Mouse (Mus musculus): ENCODE results near the gene Htra1. TPM values are rescaled to one million over a fixed set of nuclear protein-coding genes. Genes with fewer than 3 reads are reported as not detected.

Gene Htra1
- polyA plus RNA-seq, 1 experiment from 2014 or later = 20.4 TPM

- no peaks in the 10 kb centered on the region for H3K36me3 ChIP-seq (ENCODE audit: control insufficient read depth, insufficient read depth)
- no peak overlapping the region for H3K4me2 ChIP-seq (ENCODE audit: low read length)
- no peak overlapping the region for H3K27ac ChIP-seq (ENCODE audit: low read length)
- no peak overlapping the region for H3K4me3 ChIP-seq (replicated peaks; ENCODE audit: low read length)
- H3K9ac ChIP-seq (replicated peaks; ENCODE audit: low read depth, low read length) = no peak overlapping the region
- no peak for ATAC-seq
- H3K27me3 ChIP-seq (replicated peaks; ENCODE audit: control insufficient read depth, insufficient read depth, low read length) = no peaks in the 10 kb centered on the region
- 33% methylated on average over 4 of the region's 4 CpGs for WGBS
- H3K9me3 ChIP-seq (ENCODE audit: control insufficient read depth, low read length) = no peaks in the 10 kb centered on the region
- peaks cover 23% of the 10 kb centered on the region for H3K4me1 ChIP-seq (replicated peaks; ENCODE audit: control insufficient read depth, insufficient read depth, low read length)
Observed at GRCm38 (mm10) chr7:130982371-130982770, 46.5 kb downstream of the Htra1 start.

- Histone ChIP-seq H3K27me3 (replicated peaks; ENCODE audit: control insufficient read depth, insufficient read depth, low read length) (no peaks in the 10 kb centered on the region), H3K4me2 (ENCODE audit: low read length) (no peak overlapping the region), H3K4me3 (replicated peaks; ENCODE audit: low read length) (no peak overlapping the region), H3K4me1 (replicated peaks; ENCODE audit: control insufficient read depth, insufficient read depth, low read length) (peaks cover 18% of the 10 kb centered on the region), H3K9me3 (ENCODE audit: control insufficient read depth, low read length) (no peaks in the 10 kb centered on the region), H3K27ac (ENCODE audit: low read length) (no peak overlapping the region), H3K9ac (replicated peaks; ENCODE audit: low read depth, low read length) (no peak overlapping the region), H3K36me3 (ENCODE audit: control insufficient read depth, insufficient read depth) (no peaks in the 10 kb centered on the region)
- ATAC-seq = no peak; the same call in 1 of the 2 replicates
- WGBS = 66% methylated on average over 3 of the region's 3 CpGs
Observed at GRCm38 (mm10) chr7:130982881-130983280, 47.0 kb downstream of the Htra1 start.

- Histone ChIP-seq H3K27ac (ENCODE audit: low read length) (peak overlapping the region; percentile 42), H3K4me1 (replicated peaks; ENCODE audit: control insufficient read depth, insufficient read depth, low read length) (peaks cover 4% of the 10 kb centered on the region; the same call in 1 of the 2 replicates), H3K9me3 (ENCODE audit: control insufficient read depth, low read length) (no peaks in the 10 kb centered on the region), H3K9ac (replicated peaks; ENCODE audit: low read depth, low read length) (no peak overlapping the region), H3K36me3 (ENCODE audit: control insufficient read depth, insufficient read depth) (no peaks in the 10 kb centered on the region), H3K4me2 (ENCODE audit: low read length) (no peak overlapping the region), H3K27me3 (replicated peaks; ENCODE audit: control insufficient read depth, insufficient read depth, low read length) (no peaks in the 10 kb centered on the region), H3K4me3 (replicated peaks; ENCODE audit: low read length) (no peak overlapping the region)
- WGBS = 85% methylated on average over 7 of the region's 7 CpGs
- ATAC-seq = no peak
Observed at GRCm38 (mm10) chr7:130984294-130984693, 48.4 kb downstream of the Htra1 start.

- Histone ChIP-seq H3K4me1 (replicated peaks; ENCODE audit: control insufficient read depth, insufficient read depth, low read length) (no peaks in the 10 kb centered on the region), H3K27ac (ENCODE audit: low read length) (no peak overlapping the region), H3K36me3 (ENCODE audit: control insufficient read depth, insufficient read depth) (no peaks in the 10 kb centered on the region), H3K4me2 (ENCODE audit: low read length) (no peak overlapping the region), H3K9ac (replicated peaks; ENCODE audit: low read depth, low read length) (no peak overlapping the region), H3K9me3 (ENCODE audit: control insufficient read depth, low read length) (no peaks in the 10 kb centered on the region), H3K27me3 (replicated peaks; ENCODE audit: control insufficient read depth, insufficient read depth, low read length) (no peaks in the 10 kb centered on the region), H3K4me3 (replicated peaks; ENCODE audit: low read length) (no peak overlapping the region)
- no peak for ATAC-seq
- WGBS = 94% methylated on average over 12 of the region's 12 CpGs
Observed at GRCm38 (mm10) chr7:130985193-130985592, 49.3 kb downstream of the Htra1 start.

- 85% methylated on average over 3 of the region's 3 CpGs for WGBS
- Histone ChIP-seq H3K4me1 (replicated peaks; ENCODE audit: control insufficient read depth, insufficient read depth, low read length) (no peaks in the 10 kb centered on the region), H3K9me3 (ENCODE audit: control insufficient read depth, low read length) (no peaks in the 10 kb centered on the region), H3K27me3 (replicated peaks; ENCODE audit: control insufficient read depth, insufficient read depth, low read length) (no peaks in the 10 kb centered on the region), H3K36me3 (ENCODE audit: control insufficient read depth, insufficient read depth) (no peaks in the 10 kb centered on the region), H3K27ac (ENCODE audit: low read length) (no peak overlapping the region), H3K4me3 (replicated peaks; ENCODE audit: low read length) (no peak overlapping the region), H3K9ac (replicated peaks; ENCODE audit: low read depth, low read length) (no peak overlapping the region), H3K4me2 (ENCODE audit: low read length) (no peak overlapping the region)
- no peak for ATAC-seq
Observed at GRCm38 (mm10) chr7:130985716-130986115, 49.8 kb downstream of the Htra1 start.

- Histone ChIP-seq H3K27ac (ENCODE audit: low read length) (no peak overlapping the region), H3K27me3 (replicated peaks; ENCODE audit: control insufficient read depth, insufficient read depth, low read length) (no peaks in the 10 kb centered on the region), H3K36me3 (ENCODE audit: control insufficient read depth, insufficient read depth) (no peaks in the 10 kb centered on the region), H3K4me2 (ENCODE audit: low read length) (no peak overlapping the region), H3K9me3 (ENCODE audit: control insufficient read depth, low read length) (no peaks in the 10 kb centered on the region), H3K4me1 (replicated peaks; ENCODE audit: control insufficient read depth, insufficient read depth, low read length) (no peaks in the 10 kb centered on the region), H3K9ac (replicated peaks; ENCODE audit: low read depth, low read length) (no peak overlapping the region), H3K4me3 (replicated peaks; ENCODE audit: low read length) (no peak overlapping the region)
- ATAC-seq = no peak
- WGBS = 62% methylated on average over 5 of the region's 5 CpGs
Observed at GRCm38 (mm10) chr7:130988146-130988545, 52.2 kb downstream of the Htra1 start.

- no peaks in the 10 kb centered on the region for H3K4me1 ChIP-seq (replicated peaks; ENCODE audit: control insufficient read depth, insufficient read depth, low read length)
- WGBS = 51% methylated on average over 3 of the region's 3 CpGs
- no peaks in the 10 kb centered on the region for H3K9me3 ChIP-seq (ENCODE audit: control insufficient read depth, low read length)
- H3K9ac ChIP-seq (replicated peaks; ENCODE audit: low read depth, low read length) = no peak overlapping the region
- no peak overlapping the region for H3K4me3 ChIP-seq (replicated peaks; ENCODE audit: low read length)
- H3K4me2 ChIP-seq (ENCODE audit: low read length) = no peak overlapping the region
- H3K36me3 ChIP-seq (ENCODE audit: control insufficient read depth, insufficient read depth) = no peaks in the 10 kb centered on the region
- H3K27me3 ChIP-seq (replicated peaks; ENCODE audit: control insufficient read depth, insufficient read depth, low read length) = no peaks in the 10 kb centered on the region
- no peak for ATAC-seq
- H3K27ac ChIP-seq (ENCODE audit: low read length) = no peak overlapping the region
Observed at GRCm38 (mm10) chr7:130989371-130989770, 53.5 kb downstream of the Htra1 start.

GRCm38 (mm10) chr7:130991174-130991789, 55.4 kb downstream of the Htra1 start:
- Histone ChIP-seq H3K36me3 (ENCODE audit: control insufficient read depth, insufficient read depth) (no peaks in the 10 kb centered on the region), H3K4me3 (replicated peaks; ENCODE audit: low read length) (no peak overlapping the region), H3K27ac (ENCODE audit: low read length) (no peak overlapping the region), H3K9ac (replicated peaks; ENCODE audit: low read depth, low read length) (no peak overlapping the region), H3K27me3 (replicated peaks; ENCODE audit: control insufficient read depth, insufficient read depth, low read length) (no peaks in the 10 kb centered on the region), H3K4me1 (replicated peaks; ENCODE audit: control insufficient read depth, insufficient read depth, low read length) (no peaks in the 10 kb centered on the region), H3K9me3 (ENCODE audit: control insufficient read depth, low read length) (peaks cover 2% of the 10 kb centered on the region; the same call in 1 of the 2 replicates), H3K4me2 (ENCODE audit: low read length) (no peak overlapping the region)
- 82% methylated on average over 13 of the region's 13 CpGs for WGBS
- no peak for ATAC-seq

- H3K9ac ChIP-seq (replicated peaks; ENCODE audit: low read depth, low read length) = no peak overlapping the region
- peaks cover 2% of the 10 kb centered on the region; the same call in 1 of the 2 replicates for H3K9me3 ChIP-seq (ENCODE audit: control insufficient read depth, low read length)
- H3K27me3 ChIP-seq (replicated peaks; ENCODE audit: control insufficient read depth, insufficient read depth, low read length) = no peaks in the 10 kb centered on the region
- no peaks in the 10 kb centered on the region for H3K36me3 ChIP-seq (ENCODE audit: control insufficient read depth, insufficient read depth)
- no peak overlapping the region for H3K4me2 ChIP-seq (ENCODE audit: low read length)
- no peaks in the 10 kb centered on the region for H3K4me1 ChIP-seq (replicated peaks; ENCODE audit: control insufficient read depth, insufficient read depth, low read length)
- ATAC-seq = no peak
- WGBS = 53% methylated on average over 8 of the region's 8 CpGs
- H3K27ac ChIP-seq (ENCODE audit: low read length) = no peak overlapping the region
- H3K4me3 ChIP-seq (replicated peaks; ENCODE audit: low read length) = no peak overlapping the region
Observed at GRCm38 (mm10) chr7:130993907-130994306, 58.0 kb downstream of the Htra1 start.

Data from forebrain, embryonic 16.5 days (tissue).